24 mouse cellular contexts compared by ENCODE assay signal in the genomic region with DNA sequence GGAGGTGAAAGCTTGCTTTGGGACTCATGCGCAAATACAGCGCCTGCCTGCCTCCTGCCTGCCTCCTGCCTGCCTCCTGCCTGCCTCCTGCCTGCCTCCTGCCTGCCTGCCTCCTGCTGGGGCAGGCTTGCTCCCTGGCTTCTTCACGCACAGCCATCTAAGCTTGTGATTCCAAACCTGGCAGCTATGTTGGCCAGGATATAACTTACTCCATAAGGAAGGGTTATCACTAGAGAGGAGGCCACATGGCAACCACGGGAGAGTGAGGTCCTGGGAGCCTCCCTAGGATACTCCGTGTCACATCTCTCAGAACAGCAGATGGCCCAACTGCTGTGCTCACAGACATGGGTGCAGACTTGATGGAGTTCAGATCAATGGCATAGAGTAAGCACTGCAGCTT.
"Had no signal": no experiment of that assay in that cellular context is flagged by ENCODE, and none has a peak within 500 bp of the region (broad histone marks: within the 10 kb centered on the region; RNA-seq: fewer than 3 reads in every experiment).

No protein-coding gene starts in this region.

- H3K27ac ChIP-seq: layer of hippocampus, adult 2 months; limb, embryonic 12.5 days; limb, embryonic 15.5 days; liver, embryonic 14.5 days; macrophage; midbrain, embryonic 12.5 days; midbrain, embryonic 15.5 days; neural tube, embryonic 12.5 days; neural tube, embryonic 15.5 days; stomach, postnatal 0 days had no signal

- H3K4me2 ChIP-seq: limb, embryonic 12.5 days; limb, embryonic 15.5 days; liver, embryonic 11.5 days; lung, embryonic 14.5 days; midbrain, embryonic 12.5 days; midbrain, embryonic 15.5 days; neural tube, embryonic 12.5 days; neural tube, embryonic 15.5 days had no signal

- H3K4me1 ChIP-seq: midbrain, embryonic 12.5 days; midbrain, embryonic 15.5 days; neural tube, embryonic 12.5 days; neural tube, embryonic 15.5 days had no signal

- H3K27me3 ChIP-seq: limb, embryonic 15.5 days; midbrain, embryonic 15.5 days; neural tube, embryonic 12.5 days had no signal

- DNase-seq: kidney, adult 18-20 months; kidney, adult 9 months; kidney, postnatal 14 days; kidney, postnatal 4 days; left cerebral cortex, postnatal 4 days; liver, postnatal 0 days; lung, embryonic 14.5 days; right cerebral cortex, adult 18-20 months; right cerebral cortex, postnatal 14 days; right cerebral cortex, postnatal 4 days; thymus, adult 2 months; thymus, postnatal 25 days had no signal

- H3K4me3 ChIP-seq: layer of hippocampus, adult 2 months; limb, embryonic 12.5 days; limb, embryonic 15.5 days; midbrain, embryonic 12.5 days; midbrain, embryonic 15.5 days; neural tube, embryonic 12.5 days; neural tube, embryonic 15.5 days had no signal

- H3K9me3 ChIP-seq: limb, embryonic 12.5 days; limb, embryonic 15.5 days; midbrain, embryonic 12.5 days; midbrain, embryonic 15.5 days; neural tube, embryonic 12.5 days; neural tube, embryonic 15.5 days had no signal

- H3K9ac ChIP-seq: limb, embryonic 12.5 days; limb, embryonic 15.5 days; liver, embryonic 14.5 days; liver, postnatal 0 days; lung, embryonic 14.5 days; midbrain, embryonic 12.5 days; midbrain, embryonic 15.5 days; neural tube, embryonic 12.5 days; neural tube, embryonic 15.5 days had no signal

- H3K36me3 ChIP-seq: limb, embryonic 12.5 days; limb, embryonic 15.5 days; midbrain, embryonic 12.5 days; midbrain, embryonic 15.5 days; neural tube, embryonic 12.5 days; neural tube, embryonic 15.5 days had no signal

- ATAC-seq: liver, postnatal 0 days; lung, postnatal 0 days; midbrain, embryonic 15.5 days had no signal
